Mouse (Mus musculus): ENCODE data around the gene Lrig3. TPM values are rescaled to one million over a fixed set of nuclear protein-coding genes. Genes with fewer than 3 reads are reported as not detected.

Lrig3 gene
- polyA plus RNA-seq, 1 experiment: 1.4 TPM

DNA sequence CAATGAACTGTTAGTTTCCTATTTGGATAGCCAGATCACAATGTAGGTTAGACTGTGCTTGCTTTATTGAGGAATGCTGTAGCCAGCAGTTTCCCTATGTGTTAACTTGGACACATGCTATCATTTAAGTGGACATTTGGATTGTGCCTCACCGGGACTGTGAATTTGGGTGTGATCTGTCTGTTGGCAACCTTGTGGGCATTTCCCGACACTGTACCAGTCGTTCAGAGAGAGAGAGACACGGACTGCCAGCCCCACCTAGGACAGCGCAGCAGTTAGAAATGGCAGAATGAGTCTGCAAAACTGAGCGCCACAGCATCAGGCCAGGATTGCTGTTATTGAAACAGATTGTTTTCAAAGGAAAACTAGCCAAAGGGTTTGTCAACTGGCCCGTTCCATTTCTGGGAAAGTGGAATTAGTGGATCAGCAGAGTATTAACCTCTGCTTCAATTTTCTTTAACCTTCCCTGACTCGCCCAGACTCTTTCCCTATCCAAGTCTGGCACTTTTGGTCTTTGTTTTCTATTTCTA is 35.0 kb downstream of the Lrig3 start:
- Histone ChIP-seq H3K27me3 (ENCODE audit: control insufficient read depth, insufficient read depth, low read length) (no peaks in the 10 kb centered on the region), H3K4me1 (ENCODE audit: control insufficient read depth, insufficient read depth, insufficient read length) (no peaks in the 10 kb centered on the region), H3K4me3 (ENCODE audit: extremely low read depth, insufficient read depth, insufficient read length) (no peak overlapping the region), H3K27ac (ENCODE audit: insufficient read depth, low read length) (no peak overlapping the region), H3K36me3 (ENCODE audit: control insufficient read depth, insufficient read depth, low read length) (no peaks in the 10 kb centered on the region)
- no peak for DNase-seq (ENCODE audit: low read depth in 1 of 2, low spot score in 2 of 2)
- WGBS: 92% methylated on average over 8 of the region's 8 CpGs
- TF ChIP-seq POLR2A (IDR thresholded peaks at IDR 0.05; ENCODE audit: low read depth, low read length) (no peak), CTCF (IDR thresholded peaks at IDR 0.05; ENCODE audit: extremely low read depth, insufficient read depth, insufficient read length, insufficient replicate concordance) (no peak)

GRCm38 (mm10) chr10:126002081-126002755 is 36.2 kb downstream of the Lrig3 start:
- WGBS: 92% methylated on average over 14 of the region's 14 CpGs
- DNase-seq (ENCODE audit: low read depth in 1 of 2, low spot score in 2 of 2): no peak
- Histone ChIP-seq H3K4me1 (ENCODE audit: control insufficient read depth, insufficient read depth, insufficient read length) (no peaks in the 10 kb centered on the region), H3K27ac (ENCODE audit: insufficient read depth, low read length) (no peak overlapping the region), H3K4me3 (ENCODE audit: extremely low read depth, insufficient read depth, insufficient read length) (no peak overlapping the region), H3K36me3 (ENCODE audit: control insufficient read depth, insufficient read depth, low read length) (no peaks in the 10 kb centered on the region), H3K27me3 (ENCODE audit: control insufficient read depth, insufficient read depth, low read length) (no peaks in the 10 kb centered on the region)
- TF ChIP-seq CTCF (IDR thresholded peaks at IDR 0.05; ENCODE audit: extremely low read depth, insufficient read depth, insufficient read length, insufficient replicate concordance) (no peak), POLR2A (IDR thresholded peaks at IDR 0.05; ENCODE audit: low read depth, low read length) (no peak)

GRCm38 (mm10) chr10:126002818-126003506 is 37.0 kb downstream of the Lrig3 start:
- Histone ChIP-seq H3K4me1 (ENCODE audit: control insufficient read depth, insufficient read depth, insufficient read length) (no peaks in the 10 kb centered on the region), H3K36me3 (ENCODE audit: control insufficient read depth, insufficient read depth, low read length) (no peaks in the 10 kb centered on the region), H3K4me3 (ENCODE audit: extremely low read depth, insufficient read depth, insufficient read length) (no peak overlapping the region), H3K27ac (ENCODE audit: insufficient read depth, low read length) (no peak overlapping the region), H3K27me3 (ENCODE audit: control insufficient read depth, insufficient read depth, low read length) (no peaks in the 10 kb centered on the region)
- DNase-seq (ENCODE audit: low read depth in 1 of 2, low spot score in 2 of 2): no peak
- 92% methylated on average over 18 of the region's 18 CpGs for WGBS
- no peak for TF ChIP-seq CTCF (IDR thresholded peaks at IDR 0.05; ENCODE audit: extremely low read depth, insufficient read depth, insufficient read length, insufficient replicate concordance)
- no peak for TF ChIP-seq POLR2A (IDR thresholded peaks at IDR 0.05; ENCODE audit: low read depth, low read length)

DNA sequence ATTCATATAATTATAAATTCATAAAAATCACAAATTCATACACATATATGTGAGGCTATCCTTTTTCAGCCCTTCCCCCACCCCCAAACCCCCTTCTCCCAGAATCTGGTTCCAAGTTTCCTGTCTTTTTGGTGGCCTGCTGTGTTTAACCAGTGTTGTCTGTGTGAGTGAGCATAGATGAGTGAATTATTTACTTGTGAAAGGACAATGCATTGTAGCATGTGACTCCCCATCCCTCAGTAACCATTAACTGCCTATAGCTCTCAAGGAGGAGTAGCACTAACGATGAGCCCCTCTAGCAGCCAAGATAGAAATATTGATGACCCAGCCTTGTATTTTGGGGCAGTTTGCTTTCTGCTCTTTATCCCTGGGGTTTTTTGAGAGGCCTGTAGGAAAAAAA is 37.9 kb downstream of the Lrig3 start:
- no peak for TF ChIP-seq CTCF (IDR thresholded peaks at IDR 0.05; ENCODE audit: extremely low read depth, insufficient read depth, insufficient read length, insufficient replicate concordance)
- no peak for TF ChIP-seq POLR2A (IDR thresholded peaks at IDR 0.05; ENCODE audit: low read depth, low read length)
- Histone ChIP-seq H3K4me1 (ENCODE audit: control insufficient read depth, insufficient read depth, insufficient read length) (no peaks in the 10 kb centered on the region), H3K27me3 (ENCODE audit: control insufficient read depth, insufficient read depth, low read length) (no peaks in the 10 kb centered on the region), H3K4me3 (ENCODE audit: extremely low read depth, insufficient read depth, insufficient read length) (no peak overlapping the region), H3K27ac (ENCODE audit: insufficient read depth, low read length) (no peak overlapping the region), H3K36me3 (ENCODE audit: control insufficient read depth, insufficient read depth, low read length) (no peaks in the 10 kb centered on the region)
- WGBS: 94% methylated on average over 1 of the region's 1 CpGs
- no peak for DNase-seq (ENCODE audit: low read depth in 1 of 2, low spot score in 2 of 2)

DNA sequence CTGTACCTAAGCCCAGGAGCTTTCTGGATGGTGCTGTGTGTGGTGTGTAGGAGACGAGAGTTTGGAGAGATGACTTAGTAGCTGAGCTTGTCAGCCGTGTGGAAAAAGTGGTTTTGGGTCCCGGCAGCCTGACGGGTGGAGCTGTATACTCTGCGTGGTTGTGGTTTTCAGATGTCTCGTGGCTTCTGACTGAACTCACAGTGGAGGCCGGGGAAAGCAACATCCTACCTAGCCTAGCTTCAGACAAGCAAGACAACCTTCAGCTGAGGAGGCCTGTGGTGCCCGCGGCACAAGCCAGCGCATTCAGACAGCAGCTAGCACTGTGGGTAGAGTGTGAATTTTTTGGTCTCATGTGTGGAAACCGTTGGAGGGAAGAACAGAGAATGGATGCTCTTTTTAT is 47.7 kb downstream of the Lrig3 start:
- no peaks in the 10 kb centered on the region for H3K4me1 ChIP-seq (ENCODE audit: control insufficient read depth, insufficient read depth, insufficient read length)
- 63% methylated on average over 11 of the region's 11 CpGs for WGBS
- TF ChIP-seq CTCF (IDR thresholded peaks at IDR 0.05; ENCODE audit: extremely low read depth, insufficient read depth, insufficient read length, insufficient replicate concordance): no peak
- TF ChIP-seq POLR2A (IDR thresholded peaks at IDR 0.05; ENCODE audit: low read depth, low read length): no peak
- no peaks in the 10 kb centered on the region for H3K36me3 ChIP-seq (ENCODE audit: control insufficient read depth, insufficient read depth, low read length)
- no peaks in the 10 kb centered on the region for H3K27me3 ChIP-seq (ENCODE audit: control insufficient read depth, insufficient read depth, low read length)
- H3K27ac ChIP-seq (ENCODE audit: insufficient read depth, low read length): no peak overlapping the region
- DNase-seq (ENCODE audit: low read depth in 1 of 2, low spot score in 2 of 2): no peak
- H3K4me3 ChIP-seq (ENCODE audit: extremely low read depth, insufficient read depth, insufficient read length): no peak overlapping the region

DNA sequence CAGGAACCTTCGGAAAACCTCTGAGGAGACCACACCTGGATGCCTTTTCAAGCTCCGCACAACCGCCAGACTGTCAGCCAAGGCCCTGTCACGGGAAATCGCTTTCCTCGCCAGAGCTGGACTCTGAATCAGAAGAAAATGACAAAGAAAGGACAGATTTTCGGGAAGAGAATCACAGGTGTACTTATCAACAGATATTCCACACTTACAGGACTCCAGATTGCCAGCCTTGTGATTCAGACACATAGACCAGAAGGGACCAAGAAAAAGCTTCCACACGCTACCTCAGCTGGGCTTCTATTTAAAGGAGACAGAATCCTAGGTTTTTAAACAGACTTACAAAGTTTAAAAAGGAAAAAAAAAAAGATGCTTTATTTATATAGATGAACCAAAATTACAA is 48.7 kb downstream of the Lrig3 start:
- no peak for TF ChIP-seq POLR2A (IDR thresholded peaks at IDR 0.05; ENCODE audit: low read depth, low read length)
- TF ChIP-seq CTCF (IDR thresholded peaks at IDR 0.05; ENCODE audit: extremely low read depth, insufficient read depth, insufficient read length, insufficient replicate concordance): no peak
- Histone ChIP-seq H3K27me3 (ENCODE audit: control insufficient read depth, insufficient read depth, low read length) (no peaks in the 10 kb centered on the region), H3K4me1 (ENCODE audit: control insufficient read depth, insufficient read depth, insufficient read length) (no peaks in the 10 kb centered on the region), H3K4me3 (ENCODE audit: extremely low read depth, insufficient read depth, insufficient read length) (no peak overlapping the region), H3K27ac (ENCODE audit: insufficient read depth, low read length) (no peak overlapping the region), H3K36me3 (ENCODE audit: control insufficient read depth, insufficient read depth, low read length) (no peaks in the 10 kb centered on the region)
- no peak for DNase-seq (ENCODE audit: low read depth in 1 of 2, low spot score in 2 of 2)
- 93% methylated on average over 8 of the region's 8 CpGs for WGBS

DNA sequence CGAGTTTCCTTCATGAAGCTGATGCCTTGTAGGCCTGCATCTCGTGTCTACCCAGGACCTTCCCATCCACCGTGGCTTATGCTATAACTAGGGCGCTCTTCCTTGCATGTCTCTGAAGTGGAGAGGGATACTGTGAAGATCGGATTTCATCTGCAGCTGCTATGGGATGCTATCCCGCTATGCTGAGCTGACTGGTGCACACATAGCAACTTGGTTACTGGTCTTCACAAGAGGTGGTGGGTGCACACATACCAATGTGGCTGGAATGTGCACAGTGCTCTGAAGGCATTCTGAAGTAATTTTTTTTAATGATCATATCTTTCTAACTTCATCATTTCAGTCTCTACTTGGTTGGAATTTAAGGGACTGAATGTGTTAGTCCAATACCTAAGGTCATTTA is 49.7 kb downstream of the Lrig3 start:
- DNase-seq (ENCODE audit: low read depth in 1 of 2, low spot score in 2 of 2): no peak
- TF ChIP-seq POLR2A (IDR thresholded peaks at IDR 0.05; ENCODE audit: low read depth, low read length) (no peak), CTCF (IDR thresholded peaks at IDR 0.05; ENCODE audit: extremely low read depth, insufficient read depth, insufficient read length, insufficient replicate concordance) (no peak)
- no peaks in the 10 kb centered on the region for H3K4me1 ChIP-seq (ENCODE audit: control insufficient read depth, insufficient read depth, insufficient read length)
- WGBS: 92% methylated on average over 6 of the region's 6 CpGs
- no peaks in the 10 kb centered on the region for H3K27me3 ChIP-seq (ENCODE audit: control insufficient read depth, insufficient read depth, low read length)
- H3K36me3 ChIP-seq (ENCODE audit: control insufficient read depth, insufficient read depth, low read length): no peaks in the 10 kb centered on the region
- no peak overlapping the region for H3K4me3 ChIP-seq (ENCODE audit: extremely low read depth, insufficient read depth, insufficient read length)
- no peak overlapping the region for H3K27ac ChIP-seq (ENCODE audit: insufficient read depth, low read length)

Data from spleen, adult 2 months (tissue).